Mouse (Mus musculus) C2C12 (cell line): Measurements from ENCODE around the gene Bid.
"Not testable (repeated sequence)": the region's sequence is repeated elsewhere in the genome, so short reads cannot be mapped to it uniquely, and the experiment has no call there.

ENCODE experiments used
- CEBPB ChIP-seq: IDR thresholded peaks from one replicate; pipeline ENCODE4 v1.6.1; 2011; ENCODE audit warnings: low read depth, mild to moderate bottlenecking, control low read depth, moderate library complexity
- CTCF ChIP-seq: IDR thresholded peaks from one replicate; pipeline ENCODE4 v1.5.1; 2011; ENCODE audit not compliant: control insufficient read depth, insufficient read depth, insufficient read length
- FOSL1 ChIP-seq: IDR thresholded peaks from one replicate; pipeline ENCODE4 v1.8.0; 2011; ENCODE audit warnings: mild to moderate bottlenecking, low read length; ENCODE audit not compliant: poor library complexity, insufficient read depth, severe bottlenecking
- MAX ChIP-seq: IDR thresholded peaks from one replicate; pipeline ENCODE4 v1.6.1; 2011; ENCODE audit warnings: mild to moderate bottlenecking, control low read depth
- USF1 ChIP-seq: IDR thresholded peaks from one replicate; pipeline ENCODE4 v1.6.1; 2011; ENCODE audit warnings: low read depth, mild to moderate bottlenecking, control low read depth, moderate library complexity

DNA sequence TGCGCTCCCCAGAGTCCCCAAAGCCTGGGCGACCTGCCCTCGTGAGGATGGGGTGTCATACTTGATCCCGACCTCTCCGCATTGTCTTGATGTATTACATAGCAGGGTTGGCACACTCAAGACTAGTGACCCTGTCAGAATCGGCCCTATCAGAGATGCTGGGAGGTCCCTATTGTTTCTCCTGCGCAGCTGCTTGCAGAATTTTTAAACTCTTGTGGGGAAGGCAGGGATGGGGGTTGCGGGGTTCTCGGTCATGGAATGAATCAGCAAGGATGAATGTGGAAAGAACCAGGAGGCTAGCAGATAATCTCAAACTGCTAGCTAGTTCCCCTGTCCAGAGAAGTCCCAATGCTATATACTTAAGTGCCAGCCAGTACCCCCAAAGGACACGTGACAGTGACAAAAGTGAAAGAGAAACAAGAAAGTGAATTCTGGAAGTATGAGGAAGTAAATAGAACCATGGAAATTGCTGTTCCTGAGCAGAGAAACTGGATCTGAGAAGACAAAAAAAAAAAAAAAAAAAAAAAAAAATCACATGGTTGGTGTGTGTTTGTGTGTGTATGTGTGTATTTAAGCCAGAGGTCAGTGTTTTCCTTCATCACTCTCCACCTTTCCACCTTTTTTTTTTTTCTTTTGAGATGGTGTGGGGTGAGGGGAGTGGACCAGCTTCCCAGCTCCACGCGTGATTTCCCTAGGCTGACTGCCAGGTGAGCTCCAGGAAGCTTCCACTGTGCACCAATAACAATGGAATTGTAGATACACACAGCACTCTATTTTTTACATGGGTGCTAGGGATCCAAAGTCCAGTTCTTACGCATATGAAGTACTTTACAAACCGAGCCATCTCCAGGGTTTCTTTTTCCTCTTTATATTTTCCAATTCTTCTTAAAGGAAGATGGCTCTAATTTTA, 574 bp upstream of the Bid start:
- TF ChIP-seq FOSL1, CTCF, CEBPB, USF1, MAX: not testable (repeated sequence)
